Mouse (Mus musculus) bone marrow macrophage, adult 2 months (primary cell): ENCODE data around the gene Lima1. TPM values are rescaled to one million over a fixed set of nuclear protein-coding genes. Genes with fewer than 3 reads are reported as not detected.

Experiments
- H3K27ac ChIP-seq: 2 replicates; pipeline ENCODE4 v1.5.1; 2012; ENCODE audit warnings: low read depth, low read length; ENCODE audit not compliant: insufficient read depth
- H3K4me1 ChIP-seq: 2 replicates; pipeline ENCODE4 v1.6.1; 2012; ENCODE audit warnings: low read length; ENCODE audit not compliant: control insufficient read depth, insufficient read depth
- H3K4me3 ChIP-seq: 2 replicates; pipeline ENCODE4 v1.5.1; 2012; ENCODE audit warnings: mild to moderate bottlenecking, low read length, moderate library complexity; ENCODE audit not compliant: insufficient read depth
- CTCF ChIP-seq: IDR thresholded peaks from 2 replicates; pipeline ENCODE4 v1.5.1; 2012; ENCODE audit warnings: low read depth, mild to moderate bottlenecking, low read length, moderate library complexity
- POLR2A ChIP-seq: IDR thresholded peaks from 2 replicates; pipeline ENCODE4 v1.6.1; 2012; ENCODE audit warnings: mild to moderate bottlenecking, low read depth, low read length, borderline replicate concordance
- polyA plus RNA-seq: library from polyadenylated mRNA; stranded (reverse); fragments of >200 nt; gene quantifications from 2 replicates; pipeline ENCODE4 v1.2.4, GENCODE M21; 2012; ENCODE audit not compliant: missing spikeins, insufficient read depth, insufficient read length

The Lima1 gene
- polyA plus RNA-seq, 1 experiment = 49.3 TPM

DNA sequence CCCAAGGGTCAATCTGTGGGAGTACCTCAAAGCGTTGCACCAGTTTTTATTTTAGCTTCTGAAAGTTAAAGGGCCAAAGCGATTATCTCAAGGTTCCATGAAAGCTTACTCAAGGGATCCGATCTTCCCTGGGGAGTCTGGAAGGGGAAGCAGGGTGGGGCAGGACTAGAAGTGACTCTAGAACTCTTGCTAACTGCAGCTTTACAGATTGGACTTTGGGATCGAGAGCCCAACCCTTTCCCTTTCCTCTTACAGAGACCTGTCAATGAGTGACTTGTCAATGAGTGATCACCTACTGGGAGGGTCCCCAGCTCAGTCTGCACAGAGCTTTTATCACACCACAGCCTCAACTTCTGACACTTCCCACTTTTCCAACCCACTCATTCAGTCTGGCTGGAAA is 7.6 kb downstream of the Lima1 start:
- Histone ChIP-seq H3K4me1 (no peaks in the 10 kb centered on the region), H3K4me3 (no peak overlapping the region), H3K27ac (no peak overlapping the region)
- TF ChIP-seq CTCF (no peak), POLR2A (no peak)

DNA sequence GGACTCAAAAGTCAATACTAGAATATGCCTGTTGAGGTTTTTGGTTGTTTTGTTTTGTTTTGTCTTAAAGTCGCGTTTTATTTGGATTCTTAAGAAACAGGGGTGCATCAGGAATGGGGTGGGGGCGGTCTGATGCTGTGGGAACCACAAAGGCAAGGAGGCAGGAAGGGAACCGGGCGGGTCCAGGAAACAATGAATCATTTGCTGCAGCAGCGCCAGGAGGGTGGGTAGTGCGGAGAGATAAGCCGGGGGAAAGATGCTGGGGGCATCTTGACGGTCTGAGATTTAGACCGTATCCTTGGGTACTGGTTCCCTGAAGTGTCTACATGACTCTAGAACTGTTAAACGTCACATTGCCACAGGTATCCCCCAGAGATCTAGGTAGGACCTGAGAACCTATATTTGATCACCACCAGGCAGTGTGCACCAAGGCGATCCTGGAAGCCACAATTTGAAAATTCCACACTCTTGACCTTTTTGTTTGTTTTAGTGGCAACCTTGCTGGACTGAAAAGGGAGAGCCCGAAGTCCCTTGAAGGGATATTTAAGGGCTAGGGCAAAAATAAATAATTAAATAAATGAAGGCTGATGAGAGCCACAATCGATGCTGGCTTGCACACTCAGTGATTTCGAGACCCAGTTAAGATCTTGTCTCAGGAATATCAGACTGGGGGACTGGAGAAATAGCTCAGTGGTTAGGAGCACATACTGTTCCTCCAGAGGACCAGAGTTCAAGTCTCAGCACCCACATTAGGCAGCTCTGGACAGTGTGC is 8.6 kb downstream of the Lima1 start:
- H3K27ac ChIP-seq = no peak overlapping the region
- H3K4me1 ChIP-seq = no peaks in the 10 kb centered on the region
- no peak overlapping the region for H3K4me3 ChIP-seq
- TF ChIP-seq POLR2A (no peak), CTCF (no peak)

DNA sequence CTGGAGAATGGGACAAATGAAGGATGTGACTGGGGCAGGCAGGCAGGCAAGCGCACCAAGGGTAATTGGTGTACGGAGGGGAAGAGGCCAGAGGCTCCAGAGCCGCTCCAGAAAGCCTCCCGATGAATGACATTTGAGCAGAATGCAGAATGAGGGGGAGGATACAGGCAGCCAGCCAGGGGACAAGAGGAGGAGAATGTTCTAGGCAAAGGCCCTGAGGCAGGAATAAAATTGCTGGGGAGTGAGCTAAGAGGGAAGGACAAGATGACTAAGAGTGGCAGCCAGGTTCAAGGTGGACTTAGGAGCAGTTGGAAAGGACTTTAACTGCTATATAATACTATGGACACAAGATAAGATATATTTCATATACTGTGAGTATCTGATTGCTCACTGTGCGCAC is 9.3 kb downstream of the Lima1 start:
- Histone ChIP-seq H3K27ac (no peak overlapping the region), H3K4me3 (no peak overlapping the region), H3K4me1 (no peaks in the 10 kb centered on the region)
- TF ChIP-seq POLR2A (no peak), CTCF (no peak)

DNA sequence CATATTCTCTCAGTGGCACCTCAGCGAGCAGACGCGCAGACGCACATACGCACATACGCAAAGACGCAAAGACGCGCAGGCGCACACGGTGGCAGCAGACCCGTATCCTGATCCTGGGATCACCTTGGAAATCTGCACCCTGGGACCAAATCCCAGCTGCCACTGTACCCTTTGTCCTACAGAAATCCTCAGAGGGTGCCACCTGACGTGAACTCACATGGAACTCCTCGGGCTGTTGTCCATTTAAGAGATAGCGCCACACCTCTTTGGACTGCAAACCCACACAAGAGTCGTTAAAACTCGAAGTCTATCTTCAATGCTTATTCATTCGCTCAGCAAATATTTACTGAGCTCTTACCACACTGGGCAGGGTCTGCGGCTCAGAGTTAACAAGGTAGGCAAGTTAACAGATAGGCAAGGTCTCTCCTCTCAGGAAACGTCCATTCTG is 9.7 kb downstream of the Lima1 start:
- Histone ChIP-seq H3K27ac (no peak overlapping the region), H3K4me1 (no peaks in the 10 kb centered on the region), H3K4me3 (no peak overlapping the region)
- no peak for TF ChIP-seq POLR2A
- TF ChIP-seq CTCF = no peak

DNA sequence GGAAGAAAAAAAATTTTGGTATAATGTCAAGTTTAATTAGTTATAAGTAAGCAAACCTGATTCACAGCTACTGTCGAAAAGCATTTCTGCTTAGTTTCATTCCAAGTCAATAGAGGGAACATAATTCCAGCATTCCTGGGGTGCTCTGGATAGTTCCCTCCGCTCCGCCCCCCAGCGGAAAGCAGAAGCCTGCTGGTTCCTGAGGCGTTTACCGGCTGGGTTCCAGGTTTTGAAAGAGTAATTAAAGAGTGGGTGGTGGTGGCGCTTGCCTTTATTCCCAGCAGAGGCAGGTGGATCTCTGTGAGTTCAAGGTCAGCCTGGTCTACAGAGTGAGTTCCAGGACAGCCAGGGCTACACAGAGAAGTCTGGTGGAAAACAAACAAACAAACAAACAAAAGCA is 10.2 kb downstream of the Lima1 start:
- no peak overlapping the region for H3K27ac ChIP-seq
- TF ChIP-seq POLR2A (no peak), CTCF (no peak)
- no peaks in the 10 kb centered on the region for H3K4me1 ChIP-seq
- H3K4me3 ChIP-seq = no peak overlapping the region

DNA sequence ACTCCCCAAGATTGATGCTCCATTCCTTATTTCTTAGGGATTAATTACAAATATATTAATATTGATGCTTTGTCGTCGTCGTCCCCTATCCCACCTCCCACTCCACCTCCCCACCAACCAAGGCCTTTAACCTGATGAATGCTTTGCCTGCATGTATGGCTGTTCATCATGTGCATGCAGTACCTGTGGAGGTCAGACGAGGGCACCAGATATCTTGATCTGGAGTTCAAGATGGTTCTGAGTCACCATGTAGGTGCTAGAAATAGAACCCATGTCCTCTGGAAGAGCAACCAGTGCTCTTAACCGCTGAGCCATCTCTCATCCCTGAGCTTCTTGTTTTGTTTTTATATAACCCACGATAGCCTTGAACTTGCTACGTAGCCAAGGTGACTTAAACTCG is 11.5 kb downstream of the Lima1 start:
- Histone ChIP-seq H3K4me1 (no peaks in the 10 kb centered on the region), H3K27ac (no peak overlapping the region), H3K4me3 (no peak overlapping the region)
- TF ChIP-seq POLR2A (no peak), CTCF (no peak)

DNA sequence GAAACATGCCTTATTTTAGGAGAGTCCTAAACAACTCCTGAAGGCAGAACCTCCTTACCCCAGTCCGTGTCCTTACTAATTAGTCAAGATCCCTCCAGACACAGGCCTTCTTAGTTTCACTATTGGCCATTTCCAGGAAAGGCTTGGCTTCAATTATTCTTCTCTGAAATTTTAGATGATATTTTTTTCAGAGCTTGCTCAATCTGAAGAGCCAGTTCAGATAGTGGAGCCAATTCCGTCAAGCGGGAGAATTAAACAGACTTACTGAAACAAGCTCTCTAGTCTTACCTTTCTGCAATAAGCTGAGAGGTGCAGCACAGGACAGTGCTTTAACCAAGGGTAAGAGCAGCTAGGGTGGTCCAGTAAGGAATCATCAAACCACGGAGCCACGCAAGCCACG is 11.9 kb downstream of the Lima1 start:
- Histone ChIP-seq H3K4me1 (no peaks in the 10 kb centered on the region), H3K27ac (no peak overlapping the region), H3K4me3 (no peak overlapping the region)
- TF ChIP-seq POLR2A (no peak), CTCF (no peak)

DNA sequence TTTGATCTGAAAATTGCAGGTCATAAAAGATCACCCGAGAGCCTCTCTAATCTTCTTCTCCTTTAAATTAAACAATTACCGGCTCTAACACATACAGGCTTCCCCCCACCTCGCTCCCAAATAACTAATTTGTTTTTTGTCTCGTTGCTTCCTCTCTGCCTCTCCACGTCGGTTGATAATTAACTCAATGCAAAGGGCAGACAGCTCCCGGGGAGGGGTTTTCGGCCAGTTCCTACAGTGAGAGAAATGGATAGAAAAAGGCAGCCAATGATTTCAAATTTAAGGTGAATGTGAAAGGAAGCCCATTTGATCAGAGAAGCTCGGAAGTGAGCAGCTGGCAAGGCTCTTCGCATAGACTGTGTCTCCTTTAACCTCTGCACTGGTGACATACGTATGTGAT is 12.8 kb downstream of the Lima1 start:
- H3K27ac ChIP-seq = no peak overlapping the region
- TF ChIP-seq POLR2A (no peak), CTCF (no peak)
- no peak overlapping the region for H3K4me3 ChIP-seq
- no peaks in the 10 kb centered on the region for H3K4me1 ChIP-seq

DNA sequence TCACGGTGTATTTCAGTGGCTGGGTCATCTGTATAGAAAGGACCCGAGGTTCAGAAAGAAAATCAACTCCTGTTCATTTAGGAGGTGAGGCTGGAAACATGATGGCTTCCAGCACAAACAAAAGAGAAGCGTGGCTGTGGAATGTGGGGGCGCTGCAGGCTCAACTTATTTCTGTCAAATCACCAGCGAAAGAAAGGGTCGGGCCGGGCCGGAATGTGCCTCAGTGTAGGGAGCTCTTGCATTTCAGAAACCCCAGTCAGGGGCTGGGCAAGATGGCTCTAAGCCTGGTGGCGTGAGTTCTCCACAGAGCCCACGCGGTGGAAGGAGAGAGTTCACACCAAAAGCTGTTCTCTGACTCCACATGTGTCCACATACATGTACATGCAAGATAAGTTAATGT is 13.3 kb downstream of the Lima1 start:
- Histone ChIP-seq H3K4me3 (no peak overlapping the region), H3K4me1 (no peaks in the 10 kb centered on the region), H3K27ac (no peak overlapping the region)
- TF ChIP-seq POLR2A (no peak), CTCF (no peak)

DNA sequence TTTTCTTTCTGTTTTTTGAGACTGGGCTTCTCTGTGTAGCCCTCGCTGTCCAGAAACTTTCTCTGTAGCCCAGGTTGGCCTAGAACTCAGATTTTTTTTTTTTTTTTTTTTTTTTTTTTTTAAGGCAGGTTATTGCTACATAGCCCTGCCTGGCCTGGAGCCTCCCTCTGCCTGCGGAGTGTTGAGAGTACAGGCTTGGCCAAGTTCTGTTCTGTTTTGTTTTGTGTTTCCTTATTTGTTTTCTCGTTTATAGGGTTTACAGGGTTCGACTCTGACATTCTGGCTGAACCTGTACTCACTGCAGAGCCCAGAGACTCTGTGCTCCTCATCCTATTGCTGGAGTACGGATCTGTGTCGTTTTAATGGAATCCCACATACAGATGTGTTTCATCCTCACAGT is 13.7 kb downstream of the Lima1 start:
- Histone ChIP-seq H3K4me1 (no peaks in the 10 kb centered on the region), H3K27ac (no peak overlapping the region), H3K4me3 (no peak overlapping the region)
- no peak for TF ChIP-seq POLR2A
- no peak for TF ChIP-seq CTCF
